Mouse (Mus musculus) T-helper 17 cell (primary cell): ENCODE measurements around the gene Vcpkmt.
"Not testable (repeated sequence)": the region's sequence is repeated elsewhere in the genome, so short reads cannot be mapped to it uniquely, and the experiment has no call there.

Experiments
- in situ Hi-C, 2 experiments: fragments of 300-600 bp; cut with MboI, MseI; formaldehyde crosslinking; loops; 1 replicate in 1 of 2; 2 replicates in 1 of 2; pipeline ENCODE4 v1.15.1; 2025; ENCODE audit warnings: high pct_unique_total_duplicates in 2 of 2

Gene Vcpkmt

GRCm38 (mm10) chr12:69582613-69583269 lies at the start of gene Vcpkmt:
Gene Vcpkmt, minus strand, starts transcription at chr12:69583028.
- in situ Hi-C loops, result no loop called here

GRCm38 (mm10) chr12:69618590-69618989 lies 35.8 kb upstream of the Vcpkmt start:
- in situ Hi-C loops, result not testable (repeated sequence)

GRCm38 (mm10) chr12:69604367-69604766 lies 21.5 kb upstream of the Vcpkmt start:
- in situ Hi-C loops, result no loop called here

DNA sequence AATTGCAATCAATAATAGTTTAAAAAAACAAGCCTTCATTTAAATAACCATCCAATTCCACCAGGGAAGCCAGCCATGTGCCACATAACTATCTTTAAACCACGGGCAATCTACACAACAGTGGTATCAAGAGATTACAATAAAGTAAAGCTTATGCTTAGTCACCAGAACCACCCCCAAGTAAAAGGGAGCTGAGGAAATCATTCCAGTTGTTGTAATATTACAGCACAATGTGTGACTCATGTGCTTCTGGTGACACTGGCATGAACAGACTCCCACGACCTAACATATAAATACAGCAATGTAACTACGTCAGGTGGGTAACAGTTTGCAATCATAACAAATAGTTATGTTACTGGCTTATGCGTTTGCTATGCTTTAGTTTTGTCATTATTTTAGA lies 14.6 kb upstream of the Vcpkmt start:
- in situ Hi-C loops, result no loop called here

GRCm38 (mm10) chr12:69593130-69593529 lies 10.3 kb upstream of the Vcpkmt start:
- in situ Hi-C loops, result no loop called here

- in situ Hi-C loops, result no loop called here
Observed at GRCm38 (mm10) chr12:69583270-69583629, 422 bp upstream of the Vcpkmt start.

GRCm38 (mm10) chr12:69582216-69582612 lies 614 bp downstream of the Vcpkmt start:
- in situ Hi-C loops, result no loop called here

- in situ Hi-C loops, result loop anchor here (5.0 kb wide), 4 partner anchors 37 to 222 kb away; partner anchors contain the start of gene Nemf (in 2 of the 2)
Observed at GRCm38 (mm10) chr12:69579623-69580022, 3.2 kb downstream of the Vcpkmt start.

DNA sequence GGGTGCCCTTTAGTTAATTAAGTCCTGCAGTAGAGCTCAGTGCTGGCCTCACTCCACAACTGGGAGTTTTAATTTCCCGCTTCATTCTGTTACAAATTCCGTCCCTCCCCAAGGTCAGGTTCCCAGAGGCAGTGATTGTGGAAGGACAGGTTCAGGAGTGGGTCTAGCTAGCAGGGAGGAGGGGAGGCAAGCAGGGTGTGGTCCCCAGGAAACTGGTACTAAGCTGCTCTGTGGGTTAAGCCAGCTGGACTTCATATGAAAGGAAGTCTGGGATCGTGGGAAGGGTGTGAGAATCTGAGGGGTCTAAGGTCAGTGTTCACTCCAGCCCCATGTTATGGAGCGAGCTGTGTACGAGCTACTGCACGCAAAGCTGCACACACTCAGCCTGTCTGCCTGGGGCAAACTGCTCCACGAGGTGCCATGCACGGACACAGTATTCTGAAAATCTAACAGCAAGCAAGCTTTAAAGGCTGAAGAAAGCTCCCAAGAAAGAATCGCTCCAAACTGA lies 6.7 kb downstream of the Vcpkmt start:
- in situ Hi-C loops, result loop anchor here (5.0 kb wide), 4 partner anchors 34 to 219 kb away; partner anchors contain the start of gene Nemf (in 2 of the 2)

DNA sequence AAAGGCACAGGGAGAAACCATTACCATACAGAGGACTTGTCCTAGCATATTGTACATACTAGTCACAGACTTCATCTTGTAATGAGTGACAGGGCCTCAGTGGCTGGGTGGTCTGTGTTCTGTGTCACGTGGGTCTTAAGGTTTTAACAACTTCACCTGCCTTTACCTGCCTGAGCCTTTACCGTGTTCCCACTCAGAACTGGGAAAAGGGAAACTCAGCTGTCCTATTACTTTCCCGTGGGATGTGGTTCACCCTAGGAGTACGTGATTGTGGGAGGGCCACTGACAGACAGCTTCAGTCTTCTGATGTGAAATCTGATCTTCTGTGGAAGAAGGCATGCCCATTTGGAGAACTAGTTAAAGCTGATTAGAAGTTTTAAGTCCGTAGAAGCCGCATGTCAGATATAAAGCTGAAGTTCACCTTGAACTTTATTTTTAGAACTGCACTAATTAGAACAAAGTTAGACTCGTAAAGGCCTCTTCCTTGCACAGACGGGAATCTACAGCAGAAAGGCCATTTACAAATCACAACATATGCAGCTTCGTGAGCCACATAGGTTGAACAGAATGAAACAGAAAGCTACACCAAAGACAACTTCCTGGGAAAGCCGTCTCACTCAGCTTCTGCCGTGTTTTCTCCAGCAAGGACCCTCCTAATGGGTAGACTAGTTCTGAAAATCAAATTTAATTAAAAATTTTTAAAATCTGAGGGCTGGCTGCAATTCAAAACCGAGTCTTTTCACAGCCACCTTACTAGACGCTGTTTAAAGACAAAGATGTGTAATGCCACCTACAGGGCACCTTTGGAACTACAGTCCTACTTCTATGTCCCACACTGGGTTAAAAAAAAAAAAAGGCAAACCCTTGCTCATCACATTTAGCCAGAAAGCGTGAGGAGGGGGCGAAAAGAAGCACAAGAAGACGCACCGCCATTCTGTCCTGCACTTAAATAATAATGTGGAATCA lies 8.6 kb downstream of the Vcpkmt start:
- in situ Hi-C loops, result no loop called here

DNA sequence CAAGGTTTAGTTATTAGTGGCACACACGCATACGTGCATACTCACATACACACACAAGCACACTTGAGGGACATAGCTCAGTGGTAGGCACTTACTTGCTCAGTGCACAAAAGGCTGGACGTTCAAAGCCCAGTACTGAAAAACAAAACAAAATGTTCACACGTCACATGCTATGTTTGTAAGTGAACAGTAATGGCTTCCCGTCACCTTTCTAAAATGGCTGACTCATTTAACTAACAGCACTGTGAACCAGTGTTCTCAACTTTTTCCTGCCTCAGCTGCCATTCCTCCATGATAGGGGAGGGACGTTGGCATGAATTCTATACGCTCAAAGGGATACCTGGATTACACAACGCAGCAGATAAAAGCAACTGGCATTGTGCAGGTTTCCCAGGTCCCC lies 9.6 kb downstream of the Vcpkmt start:
- in situ Hi-C loops, result no loop called here

GRCm38 (mm10) chr12:69569926-69570325 lies 12.9 kb downstream of the Vcpkmt start:
- in situ Hi-C loops, result loop anchor here in 1 of 2 experiments (5.0 kb wide), 1 partner anchor 73 kb away; no protein-coding TSS in a partner anchor

- in situ Hi-C loops, result loop anchor here in 1 of 2 experiments (5.0 kb wide), 1 partner anchor 71 kb away; no protein-coding TSS in a partner anchor
Observed at GRCm38 (mm10) chr12:69568266-69568665, 14.6 kb downstream of the Vcpkmt start.

- in situ Hi-C loops, result not testable (repeated sequence)
Observed at GRCm38 (mm10) chr12:69561006-69561405, 21.8 kb downstream of the Vcpkmt start.

DNA sequence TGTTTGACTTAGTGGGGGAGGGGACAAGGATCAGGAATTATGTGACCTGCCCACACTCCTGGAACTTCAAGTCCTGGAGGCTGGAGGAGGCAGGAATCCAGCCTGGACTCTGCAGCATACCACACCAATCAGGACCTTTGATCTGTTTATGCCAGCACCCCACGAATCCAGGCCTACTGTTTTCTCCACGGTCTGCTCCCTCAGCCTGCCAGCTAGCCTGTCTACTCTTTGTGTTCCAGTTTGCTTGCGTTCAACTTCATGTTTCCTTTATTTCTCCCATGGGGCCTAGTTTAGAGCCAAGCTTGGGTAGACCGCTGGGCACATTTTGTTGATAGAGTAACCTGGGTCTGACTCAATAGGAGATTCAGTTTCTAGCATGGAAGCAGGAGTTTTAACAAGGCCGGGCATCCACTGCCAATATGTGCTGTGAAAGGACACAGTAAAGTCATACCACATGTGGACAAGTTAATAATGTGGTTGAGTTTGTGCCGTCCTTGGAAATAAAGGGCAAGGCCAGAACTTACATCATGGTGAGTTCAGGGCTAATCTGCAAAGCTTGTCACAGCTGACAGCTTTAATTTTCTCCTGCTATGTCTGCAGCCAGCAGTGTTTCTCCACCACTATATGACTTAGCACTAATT lies 26.5 kb downstream of the Vcpkmt start:
- in situ Hi-C loops, result no loop called here

- in situ Hi-C loops, result no loop called here
Observed at GRCm38 (mm10) chr12:69545456-69546178, 37.2 kb downstream of the Vcpkmt start.

DNA sequence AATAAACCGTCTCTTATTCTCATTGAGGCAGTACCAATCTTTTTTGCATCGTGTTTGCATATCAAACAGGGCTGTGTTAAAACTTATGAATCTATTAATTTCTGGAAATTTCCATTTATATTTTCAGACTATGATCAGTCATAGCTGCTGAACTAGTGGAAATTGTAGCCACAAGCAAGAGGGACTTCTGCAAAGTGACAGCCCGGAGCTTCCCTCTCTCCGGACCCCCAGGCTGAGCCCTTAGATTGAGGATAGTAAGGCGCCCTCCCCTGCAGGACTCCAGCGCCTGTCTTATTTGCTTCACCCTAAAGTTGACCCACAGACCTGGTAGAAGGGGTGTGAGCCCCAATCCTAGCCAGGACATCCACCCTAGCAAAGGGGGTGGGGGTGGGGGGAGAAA lies 37.8 kb downstream of the Vcpkmt start:
- in situ Hi-C loops, result loop anchor here in 1 of 2 experiments (5.0 kb wide), 1 partner anchor 32 kb away; no protein-coding TSS in a partner anchor

GRCm38 (mm10) chr12:69544562-69544961 lies 38.3 kb downstream of the Vcpkmt start:
- in situ Hi-C loops, result loop anchor here in 1 of 2 experiments (5.0 kb wide), 1 partner anchor 33 kb away; no protein-coding TSS in a partner anchor

- in situ Hi-C loops, result loop anchor here in 1 of 2 experiments (5.0 kb wide), 1 partner anchor 35 kb away; no protein-coding TSS in a partner anchor
Observed at GRCm38 (mm10) chr12:69542376-69542775, 40.5 kb downstream of the Vcpkmt start.

DNA sequence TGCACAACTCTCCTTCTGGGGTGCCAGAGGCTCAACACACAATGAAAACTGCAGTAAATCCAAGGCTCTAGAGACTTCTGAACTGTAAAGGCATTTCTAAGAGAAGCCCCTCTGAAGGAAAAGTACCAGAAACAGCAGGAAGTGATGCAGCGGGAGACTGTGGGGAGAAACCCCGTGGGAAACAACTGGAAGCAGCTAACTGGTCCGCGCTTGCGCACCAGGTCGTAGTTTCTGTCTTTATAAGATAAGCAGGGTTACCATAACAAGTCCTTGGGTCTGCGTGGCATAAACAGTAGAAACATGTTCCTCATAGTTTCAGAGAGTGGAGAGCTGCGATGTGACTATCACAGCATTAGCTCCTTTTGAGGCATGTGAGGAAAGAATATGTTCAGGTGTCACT lies 41.2 kb downstream of the Vcpkmt start:
- in situ Hi-C loops, result loop anchor here in 1 of 2 experiments (5.0 kb wide), 1 partner anchor 36 kb away; no protein-coding TSS in a partner anchor
